Mouse (Mus musculus) layer of hippocampus, adult 9-10 months (tissue): ENCODE measurements around the gene Rhob.

Source experiments
- DNase-seq: peaks from one replicate; pipeline ENCODE4 v3.0.0; 2022; ENCODE audit warnings: low spot score

The Rhob gene

DNA sequence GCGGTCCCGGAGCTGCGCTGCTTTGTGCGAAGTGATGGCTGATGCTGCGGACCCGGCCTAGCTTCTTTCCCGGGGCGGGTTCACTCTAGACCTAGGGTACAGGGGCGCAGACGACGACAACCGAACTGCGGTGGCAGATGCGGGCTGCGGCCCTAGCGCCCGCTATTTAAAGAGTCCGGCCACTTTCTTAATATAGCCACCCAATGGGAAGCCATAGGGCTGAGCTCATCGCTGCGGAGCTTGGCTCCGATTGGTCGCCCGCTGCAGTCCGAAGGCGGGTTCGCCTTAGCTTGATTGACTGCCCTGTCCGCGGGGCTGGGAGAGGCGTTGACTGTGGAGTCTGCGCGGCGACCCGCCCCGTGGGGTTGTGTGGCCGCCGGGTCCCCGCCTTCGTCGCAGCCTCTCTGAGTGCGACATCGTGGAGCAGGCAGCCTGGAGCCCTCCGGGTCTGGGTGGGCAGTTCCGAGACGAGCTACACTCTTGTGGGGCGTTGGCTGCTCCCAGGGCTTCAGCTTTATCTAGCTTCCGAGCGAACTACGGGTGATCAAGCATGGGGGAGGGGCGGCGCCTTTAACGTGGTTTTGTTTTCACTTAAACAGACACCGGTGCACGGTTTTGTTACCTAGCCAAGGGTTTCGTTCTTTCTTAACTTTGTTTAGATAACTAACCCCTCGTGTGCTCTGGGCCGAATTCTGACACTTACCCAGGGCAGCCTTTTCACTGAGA is at the start of gene Rhob:
Gene Rhob, minus strand, starts transcription at position 139 of the 726 bp plus-strand sequence.
- DNase-seq = peak; percentile 99

DNA sequence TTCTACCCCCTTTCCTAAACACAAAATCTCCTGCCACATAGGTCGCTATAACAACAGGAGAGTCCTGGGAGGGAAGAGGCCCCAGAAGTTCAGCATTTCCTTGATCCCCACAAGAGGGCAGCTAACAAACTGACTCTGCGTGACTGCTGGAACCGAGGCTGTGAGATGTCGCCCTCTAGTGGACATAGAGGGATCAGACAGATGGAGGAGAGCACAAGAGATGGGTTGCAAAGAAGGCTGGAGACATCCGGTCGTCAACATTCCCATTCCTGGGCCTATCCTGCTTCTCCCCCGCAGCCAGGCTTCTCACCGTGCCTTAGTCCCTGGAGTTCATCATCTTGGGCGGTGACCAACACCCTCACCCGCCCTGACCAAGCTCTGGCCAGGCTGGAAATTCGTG is 47.5 kb upstream of the Rhob start:
- peak; percentile 33 for DNase-seq

DNA sequence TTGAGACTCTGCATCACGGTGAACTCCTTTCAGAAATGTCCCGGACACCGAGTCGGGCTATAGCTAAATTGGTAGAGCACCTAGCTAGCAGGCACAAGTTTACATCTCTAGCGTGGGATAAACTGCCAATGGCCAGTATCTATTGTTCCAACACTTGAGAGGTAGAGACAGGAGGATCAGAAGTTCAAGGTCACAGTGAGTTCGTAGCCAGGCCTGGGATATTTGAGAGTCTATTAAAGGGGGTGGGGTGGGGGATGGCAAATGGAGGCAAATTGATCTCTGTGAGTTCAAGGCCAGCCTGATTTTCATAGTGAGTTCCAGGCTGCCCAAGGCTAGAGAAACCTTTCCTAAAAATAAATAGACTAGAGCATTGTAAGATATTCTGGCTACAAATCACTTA is 47.0 kb upstream of the Rhob start:
- no peak for DNase-seq

DNA sequence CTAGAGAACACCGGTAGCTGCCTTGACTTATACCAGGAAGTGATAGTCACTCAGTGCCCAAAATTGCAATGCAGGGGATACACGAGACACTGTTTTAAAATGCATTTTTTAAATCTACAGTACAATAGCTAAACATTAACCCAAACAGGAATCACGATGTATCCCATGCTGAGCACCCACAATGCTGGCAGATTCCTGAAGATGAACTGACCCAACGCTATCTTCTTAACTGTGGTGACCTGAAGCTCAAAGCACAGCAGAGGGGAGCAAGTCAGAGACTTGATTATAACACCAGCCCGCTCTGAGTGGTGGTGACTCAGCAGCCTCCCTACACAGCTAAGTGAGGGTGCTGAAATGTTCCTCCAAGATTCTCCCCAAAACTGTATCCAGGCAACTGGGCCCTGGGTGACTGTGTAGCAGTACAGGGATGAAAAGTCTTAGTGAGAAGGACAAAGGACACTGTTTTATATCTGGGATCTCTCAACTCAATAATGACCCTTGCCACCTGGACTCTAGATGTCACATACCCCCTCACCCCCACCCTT is 45.3 kb upstream of the Rhob start:
- DNase-seq = no peak

GRCm38 (mm10) chr12:8542371-8542770 is 42.6 kb upstream of the Rhob start:
- DNase-seq = no peak

DNA sequence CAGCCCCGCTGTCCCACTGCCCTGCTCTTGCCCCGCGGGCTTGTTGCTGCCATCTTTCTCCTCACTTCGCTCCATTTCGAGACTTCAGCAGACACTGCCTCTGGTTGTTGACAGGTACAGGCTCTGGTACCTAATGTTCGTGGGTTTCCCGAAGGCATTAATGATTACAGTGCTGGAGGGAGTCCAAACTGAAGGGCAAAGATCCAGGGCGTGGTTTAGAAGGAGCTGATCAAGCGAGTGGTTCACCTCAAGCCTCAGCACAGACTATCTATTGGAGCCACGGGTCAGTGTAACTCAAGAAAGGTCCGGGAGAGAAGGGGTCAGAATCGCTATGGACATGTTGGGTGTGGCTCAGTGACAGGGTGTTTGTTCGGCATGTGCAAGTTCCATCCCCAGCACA is 39.7 kb upstream of the Rhob start:
- no peak for DNase-seq

DNA sequence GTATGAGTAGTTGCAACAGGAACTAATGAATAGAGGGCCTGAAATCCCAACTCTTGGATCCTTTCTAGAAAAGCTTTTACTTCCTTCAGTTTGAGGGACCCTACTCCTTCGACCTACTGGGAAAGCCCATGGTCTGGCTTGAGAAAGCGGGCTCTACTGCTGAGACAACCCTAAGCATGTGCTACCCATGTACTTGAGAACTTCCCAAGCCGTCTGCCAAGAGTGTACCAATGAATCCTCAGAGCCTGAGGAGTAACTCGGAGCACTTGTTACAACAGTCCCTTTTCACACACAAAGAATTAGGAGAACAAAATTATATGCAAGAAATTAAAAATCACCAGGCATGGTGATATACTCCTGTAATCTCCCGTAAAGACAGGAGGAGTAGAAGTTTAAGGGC is 37.5 kb upstream of the Rhob start:
- DNase-seq = no peak

- no peak for DNase-seq
Measured at GRCm38 (mm10) chr12:8536221-8536965, 36.6 kb upstream of the Rhob start.

DNA sequence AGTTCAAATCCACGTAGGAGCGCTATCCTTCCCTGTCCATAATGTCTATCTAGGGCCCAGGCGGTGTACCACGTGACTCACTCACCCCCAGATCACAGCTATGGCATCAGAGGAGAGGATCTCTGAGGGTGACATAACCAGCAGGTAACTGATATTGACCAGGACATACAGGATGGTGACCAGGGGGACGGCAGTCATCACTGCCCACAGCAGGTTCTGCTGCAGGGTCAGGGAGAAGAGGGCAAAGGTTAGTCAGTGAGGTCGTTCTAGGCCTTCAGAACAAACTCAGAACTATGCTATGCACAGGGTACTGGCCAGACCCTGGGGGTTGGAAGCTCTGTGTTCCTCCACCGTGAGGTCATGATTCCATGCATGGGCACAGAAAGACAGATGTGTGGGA is 35.8 kb upstream of the Rhob start:
- DNase-seq = no peak

DNA sequence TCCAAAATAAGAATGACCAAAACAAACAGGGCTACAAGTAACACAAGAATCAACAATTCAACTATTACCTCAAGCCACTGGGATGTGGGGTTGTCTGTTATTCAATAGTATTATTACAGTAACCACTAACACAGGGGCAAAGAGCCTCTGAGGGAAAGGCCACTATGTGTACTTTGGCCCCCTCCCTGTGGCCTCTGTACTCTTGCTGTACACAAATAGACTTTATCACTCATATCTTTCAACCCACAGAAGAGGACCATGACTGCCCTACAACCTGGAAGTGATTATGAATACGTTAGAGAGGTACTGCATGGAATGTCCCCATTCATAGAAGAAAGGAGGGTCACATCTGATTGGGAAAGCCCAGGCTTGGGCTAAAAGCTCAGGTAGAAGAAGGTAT is 35.1 kb upstream of the Rhob start:
- no peak for DNase-seq

DNA sequence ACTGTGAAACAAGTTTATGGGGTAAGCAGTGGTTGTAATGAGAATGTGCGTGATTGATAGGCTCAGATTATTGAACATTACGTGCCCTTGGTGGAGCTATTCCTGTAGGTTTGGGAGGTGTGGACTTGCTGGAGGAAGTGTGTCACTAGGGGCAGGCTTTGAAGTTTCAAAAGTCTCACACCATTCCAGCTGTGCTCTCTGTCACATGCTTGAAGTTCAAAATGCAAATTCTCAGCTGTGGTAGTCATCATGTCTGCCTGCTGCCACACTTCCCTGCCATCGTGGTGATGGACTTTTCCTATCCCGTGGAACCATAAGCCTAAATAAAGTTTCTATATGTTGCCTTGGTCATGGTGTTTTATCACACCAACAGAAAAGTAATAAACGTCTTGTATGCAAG is 28.0 kb upstream of the Rhob start:
- DNase-seq = no peak

GRCm38 (mm10) chr12:8527175-8527574 is 27.4 kb upstream of the Rhob start:
- no peak for DNase-seq

DNA sequence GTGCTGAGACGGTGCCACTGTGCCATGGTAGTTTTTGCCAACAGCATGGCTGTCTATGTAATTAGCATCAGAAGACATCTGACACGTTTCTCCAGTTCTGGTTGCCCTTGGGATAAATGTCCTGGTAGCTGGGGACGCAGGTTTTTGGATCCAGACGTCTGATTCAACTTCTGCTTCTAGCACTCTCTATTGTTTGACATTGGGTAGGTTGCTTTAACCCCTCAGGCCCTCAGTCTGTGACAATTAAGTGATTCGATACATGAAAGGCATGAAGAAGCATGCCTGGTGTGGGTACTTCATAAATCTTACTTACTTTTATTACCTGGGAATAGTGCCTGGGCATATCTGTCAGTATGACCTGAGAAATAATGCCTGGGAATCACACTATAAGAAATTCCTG is 24.3 kb upstream of the Rhob start:
- DNase-seq = no peak

DNA sequence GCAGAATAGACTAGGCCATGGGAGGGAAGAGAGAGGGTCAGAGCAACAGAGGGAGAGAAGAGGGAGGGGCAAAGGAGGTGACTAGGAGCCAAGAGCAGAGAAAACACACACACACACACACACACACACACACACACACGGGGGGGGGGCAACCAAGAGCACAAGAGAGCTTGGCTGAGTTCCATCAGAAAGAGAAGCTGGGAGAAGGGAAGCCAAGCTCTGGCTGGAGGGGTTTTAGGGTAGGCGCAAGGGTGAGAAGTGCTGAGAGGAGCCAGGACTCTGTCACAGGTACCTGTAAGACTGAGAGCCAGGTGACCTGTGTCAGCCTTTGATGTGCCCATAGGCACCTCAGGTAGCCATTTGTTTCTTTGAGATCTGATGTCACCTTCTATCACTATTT is 22.9 kb upstream of the Rhob start:
- no peak for DNase-seq

GRCm38 (mm10) chr12:8521375-8522047 is 21.7 kb upstream of the Rhob start:
- DNase-seq = no peak

DNA sequence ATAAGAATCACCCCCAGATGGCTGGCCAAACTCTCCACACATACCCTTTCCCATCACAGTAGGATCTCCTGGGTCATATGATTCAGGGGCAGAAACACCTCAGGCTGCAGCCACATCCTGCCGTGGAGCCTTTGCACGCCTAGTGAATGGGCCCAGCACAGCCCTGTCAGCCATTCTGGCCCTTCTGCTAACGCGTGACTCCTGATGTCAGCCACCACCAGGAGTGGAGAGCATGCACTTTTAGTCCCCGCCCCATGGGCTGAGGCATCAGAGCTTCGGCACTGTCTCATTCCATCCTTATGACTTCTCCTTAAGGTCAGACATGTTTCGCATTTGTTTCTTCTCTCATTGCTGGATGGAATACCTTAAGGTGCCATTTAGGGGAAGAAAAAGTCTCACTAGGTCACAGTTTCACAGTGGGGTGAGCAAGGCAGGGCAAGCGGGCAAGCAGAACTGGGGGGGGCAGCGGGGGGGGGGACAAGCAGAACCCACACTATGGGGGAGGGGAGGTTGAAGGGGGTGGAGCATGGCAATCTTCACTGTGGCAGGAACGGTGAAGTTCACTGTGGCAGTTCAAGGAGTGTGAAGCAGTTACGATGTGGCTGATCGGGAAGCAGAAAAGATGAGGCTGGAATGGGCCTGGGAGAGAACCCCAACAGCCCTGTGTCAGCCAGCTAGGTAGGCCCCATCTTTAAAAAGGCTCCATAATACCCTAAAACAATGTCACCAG is 19.8 kb upstream of the Rhob start:
- no peak for DNase-seq

DNA sequence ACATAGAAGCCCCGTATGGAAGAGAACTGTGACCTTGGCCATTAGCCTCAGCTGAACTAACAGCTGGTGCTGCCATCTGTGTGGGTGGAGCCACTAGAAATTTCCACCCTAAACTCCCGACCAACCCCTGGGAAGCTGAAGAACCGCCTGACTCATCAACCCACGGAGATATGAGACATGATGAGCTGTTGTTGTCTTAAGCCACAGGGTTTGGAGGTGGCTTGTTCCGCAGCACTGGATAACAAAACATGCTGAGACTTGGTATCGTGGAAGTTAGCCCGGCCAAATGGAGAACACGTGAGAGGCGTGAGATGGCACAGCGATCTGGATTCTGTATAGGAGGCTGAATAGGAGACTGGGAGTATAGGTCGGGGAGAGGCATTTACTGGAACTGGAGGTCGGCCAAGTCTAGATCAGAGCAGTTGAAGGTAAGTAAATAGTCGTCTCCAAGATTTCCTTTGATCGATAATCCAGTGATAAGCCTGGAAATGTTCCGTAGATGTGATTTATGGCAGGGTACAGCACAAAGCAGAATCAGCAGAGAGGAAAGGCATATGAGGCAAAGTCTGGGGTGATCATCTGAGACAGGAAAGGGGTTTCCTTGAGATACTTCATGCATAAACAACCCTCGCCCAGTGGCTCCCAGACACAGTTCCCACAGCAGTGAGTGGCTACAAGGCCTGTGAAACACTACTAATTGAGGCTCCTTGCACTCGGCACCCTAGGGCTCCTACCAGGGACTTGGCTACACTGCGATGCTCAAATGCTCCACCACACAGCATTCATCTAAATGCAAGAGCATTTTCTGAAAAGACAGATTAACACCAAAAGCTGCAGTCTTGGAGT is 11.5 kb upstream of the Rhob start:
- no peak for DNase-seq

DNA sequence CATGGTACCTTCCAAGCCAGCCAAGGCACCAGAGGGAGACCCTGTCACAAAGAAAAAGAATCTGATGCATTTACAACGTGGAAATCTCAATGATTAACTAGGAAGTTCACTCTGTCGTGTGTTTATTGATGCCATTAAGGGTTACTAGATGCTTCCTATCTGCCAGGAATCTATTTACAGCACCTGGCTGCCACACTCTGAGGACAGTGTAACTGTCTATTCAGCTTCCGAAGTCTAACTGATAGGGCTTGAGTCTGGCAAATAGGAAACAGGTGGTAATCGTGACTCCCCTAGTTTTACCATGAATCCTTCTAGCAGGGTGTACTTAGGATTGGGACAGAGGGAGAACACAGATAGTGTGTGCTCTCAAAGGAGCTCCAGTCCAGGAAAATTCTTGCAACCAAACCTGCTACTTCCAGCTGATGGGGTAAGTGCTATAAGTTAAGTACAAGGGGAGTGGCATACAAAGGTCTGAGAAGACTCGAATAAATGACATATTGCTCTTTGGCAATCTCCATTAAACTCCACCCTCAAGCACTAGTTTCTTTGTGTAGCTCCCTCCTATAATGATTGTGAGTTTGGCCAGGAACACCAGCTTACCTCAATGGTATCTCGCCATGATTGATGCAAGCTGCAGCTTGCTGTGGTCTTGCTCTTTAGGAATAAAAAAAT is 10.6 kb upstream of the Rhob start:
- DNase-seq = no peak

GRCm38 (mm10) chr12:8509693-8510092 is 9.9 kb upstream of the Rhob start:
- DNase-seq = no peak

- DNase-seq = no peak
Measured at GRCm38 (mm10) chr12:8506954-8507707, 7.3 kb upstream of the Rhob start.
